Mouse (Mus musculus) c-Kit-positive CD71-positive TER-119-negative erythroid progenitor cells, embryonic 14.5 days (primary cell): ENCODE measurements around the gene Adpgk.

Experiments used
- DNase-seq: peaks from one replicate; pipeline ENCODE4 v3.0.0-alpha.2; 2013; ENCODE audit warnings: low read depth

Adpgk gene

DNA sequence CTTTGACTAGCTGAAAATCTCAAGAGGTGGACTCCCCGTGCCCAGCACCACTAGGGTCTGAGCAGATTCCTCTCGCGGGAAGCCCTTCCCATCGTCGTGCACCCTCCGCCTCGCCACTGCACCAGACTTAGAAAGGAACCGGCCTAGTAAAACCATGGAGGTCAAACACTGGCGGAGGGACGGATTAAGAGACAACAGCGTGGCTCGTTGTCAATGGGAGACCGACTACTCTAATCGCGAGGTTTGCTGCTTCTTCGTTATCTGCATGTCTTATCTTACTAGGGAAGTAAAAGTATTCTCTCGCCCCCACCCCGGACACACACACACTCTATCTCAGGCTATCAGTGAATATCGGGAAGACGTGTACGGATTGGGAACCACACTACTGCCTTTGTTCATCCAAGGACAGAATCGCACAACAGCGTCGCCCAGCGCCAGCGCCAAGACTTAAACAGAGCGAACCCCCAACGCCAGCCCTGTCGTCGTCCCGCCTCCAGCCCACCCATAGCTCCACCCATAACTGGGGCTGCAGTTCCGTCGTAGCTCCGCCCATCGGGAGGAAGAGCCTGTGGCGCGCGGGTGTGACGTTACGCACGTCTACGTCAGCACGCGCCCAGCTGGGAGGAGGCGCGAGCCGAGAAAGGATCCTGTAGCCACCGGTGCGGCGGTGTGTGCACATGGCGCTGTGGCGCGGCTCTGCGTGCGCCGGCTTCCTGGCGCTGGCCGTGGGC, at the start of gene Adpgk:
Gene Adpgk, plus strand, starts transcription at position 602 of the 731 bp plus-strand sequence.
- DNase-seq = peak; percentile 97

DNA sequence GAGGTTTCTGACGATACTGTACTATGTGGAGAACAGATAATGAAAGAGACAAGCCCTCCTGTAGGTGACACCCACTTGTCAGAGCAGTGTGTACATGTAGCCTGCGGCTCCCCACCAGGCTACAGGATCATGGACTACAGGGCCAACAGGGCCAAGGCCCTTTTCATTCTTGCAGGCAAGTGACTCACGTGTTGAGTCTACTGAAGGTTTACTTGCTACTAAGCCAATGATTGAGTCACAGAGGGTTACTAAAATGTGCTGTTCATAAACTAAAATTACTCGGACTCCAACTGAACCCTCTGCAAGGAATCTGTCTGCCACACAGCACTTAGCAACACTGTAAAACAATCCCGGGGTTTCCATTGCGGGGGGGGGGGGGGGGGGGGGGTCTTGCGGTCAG, 46.2 kb upstream of the Adpgk start:
- DNase-seq = no peak

DNA sequence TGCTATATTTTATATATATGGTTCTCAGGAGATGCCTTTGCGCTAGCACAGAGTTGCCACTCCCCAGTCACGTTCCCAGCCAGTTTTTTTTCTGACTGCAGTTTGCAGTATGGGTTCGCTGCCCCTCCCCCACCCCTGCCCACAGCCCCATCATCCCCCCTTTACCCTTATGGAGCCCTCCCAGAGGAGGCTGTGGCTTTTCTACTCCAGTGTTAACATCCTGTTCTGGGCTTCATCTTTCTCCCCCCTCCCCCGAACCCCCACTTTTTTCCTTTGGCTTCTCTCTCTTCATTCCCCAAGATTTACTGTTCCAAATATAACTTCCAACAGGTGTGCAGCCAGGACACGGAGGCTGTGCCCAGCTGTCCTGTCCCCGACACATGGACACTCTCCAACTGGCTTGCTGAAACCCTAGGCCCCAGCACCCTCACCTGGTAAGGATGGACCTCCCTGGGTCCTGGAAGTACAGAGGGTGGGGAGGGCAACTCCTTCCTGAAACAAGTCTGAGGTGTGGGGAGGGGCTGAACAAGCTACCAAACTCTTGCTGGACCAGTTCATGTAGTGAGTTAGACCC, 44.8 kb upstream of the Adpgk start:
- no peak for DNase-seq

DNA sequence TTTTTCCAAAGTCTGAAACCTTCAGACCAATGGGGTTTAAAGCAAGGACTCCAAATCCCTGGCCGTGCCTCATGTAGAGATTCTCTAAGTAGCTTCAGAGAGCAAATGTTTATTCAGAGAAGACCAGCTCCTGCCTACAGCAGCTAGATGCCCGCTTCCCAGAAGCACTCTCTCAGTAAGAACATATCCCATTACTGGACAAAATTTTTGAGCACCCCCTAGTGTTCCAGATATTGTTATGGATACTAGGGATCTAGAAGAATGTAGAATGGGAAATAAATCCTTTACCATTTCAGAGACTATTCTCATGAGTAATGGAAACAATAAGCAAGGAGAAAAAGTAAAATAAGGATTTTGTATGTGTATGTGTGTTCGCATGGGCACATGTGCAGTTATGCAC, 42.0 kb upstream of the Adpgk start:
- no peak for DNase-seq

DNA sequence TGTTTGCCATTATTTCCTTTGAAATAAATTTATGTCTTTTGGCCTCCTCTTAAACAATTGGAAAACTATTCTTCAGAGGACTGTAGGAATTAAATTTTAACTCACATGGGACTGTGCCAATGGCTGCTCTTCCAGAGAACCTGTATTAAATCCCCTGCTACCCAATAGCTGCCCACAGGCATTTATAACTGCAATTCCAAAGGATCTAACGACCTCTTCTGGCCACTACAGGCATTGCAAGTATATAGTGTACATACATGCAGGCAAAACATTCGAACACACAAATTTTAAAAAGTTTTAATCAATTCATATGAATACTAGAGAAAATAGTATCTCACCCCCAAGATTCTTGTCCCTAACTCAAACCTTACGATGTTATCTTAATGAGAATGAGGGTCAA, 41.1 kb upstream of the Adpgk start:
- DNase-seq = no peak

DNA sequence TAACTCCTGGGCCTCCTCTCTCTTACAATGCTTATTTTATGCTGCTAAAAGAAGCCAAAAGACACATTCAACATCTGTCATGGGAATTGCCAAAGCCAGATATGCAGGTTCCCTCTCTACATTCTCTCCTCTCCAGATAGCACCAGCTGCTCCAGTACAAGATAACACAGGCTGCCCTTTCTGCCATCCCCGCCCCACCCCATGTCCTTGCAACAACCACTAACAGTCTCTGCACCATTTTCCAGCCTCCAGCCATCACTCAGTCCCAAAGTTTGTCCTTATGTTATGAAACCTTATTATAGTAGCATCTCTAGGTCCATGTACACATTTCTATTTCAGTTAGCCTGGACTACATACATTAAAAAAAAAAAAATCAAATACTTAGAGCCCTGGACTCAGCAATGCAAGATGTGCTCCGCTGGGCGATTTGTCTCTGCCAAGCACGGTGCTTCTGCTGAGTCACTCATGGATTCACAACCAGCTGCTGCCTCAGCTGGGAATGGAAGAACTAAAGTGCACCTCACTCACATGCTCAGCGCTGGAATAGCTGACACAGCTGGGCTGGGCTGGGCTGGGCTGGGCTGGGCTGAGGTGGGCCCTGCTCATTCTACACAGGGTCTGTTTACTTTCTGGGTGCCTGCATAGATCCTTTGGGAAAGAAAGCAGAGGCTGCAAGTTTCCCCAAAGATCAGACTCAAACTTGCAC, 36.5 kb upstream of the Adpgk start:
- DNase-seq = no peak

DNA sequence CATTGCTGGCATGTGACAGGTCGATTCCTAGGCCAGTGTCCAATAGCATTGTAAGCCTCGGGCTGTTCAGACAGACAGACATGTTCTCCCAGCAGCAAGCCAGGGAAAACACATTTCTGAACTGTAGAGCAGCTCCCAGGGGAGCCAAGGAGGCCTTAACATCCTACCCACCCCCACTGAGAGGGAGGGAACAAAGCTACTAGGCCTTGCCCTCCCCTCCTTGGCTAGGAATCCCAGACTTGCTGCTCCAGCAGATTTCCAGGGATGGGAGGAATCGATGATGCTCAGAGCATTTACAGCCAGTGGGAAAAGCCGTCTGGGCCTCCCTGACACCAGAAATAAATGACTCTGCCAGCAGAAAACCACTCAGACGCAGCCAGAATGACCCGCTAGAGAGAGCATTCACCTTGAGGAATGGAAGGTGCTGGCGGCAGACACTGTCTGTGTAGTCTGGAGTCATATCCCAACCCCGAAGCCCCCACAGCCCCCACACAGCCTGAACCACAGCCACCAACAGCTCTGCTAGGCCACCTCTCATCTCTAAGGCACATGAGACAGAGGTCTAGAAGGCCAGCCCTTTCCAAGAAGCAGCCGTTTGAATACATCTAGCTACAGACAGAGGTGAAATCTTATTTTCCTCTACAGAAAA, 31.4 kb upstream of the Adpgk start:
- no peak for DNase-seq

DNA sequence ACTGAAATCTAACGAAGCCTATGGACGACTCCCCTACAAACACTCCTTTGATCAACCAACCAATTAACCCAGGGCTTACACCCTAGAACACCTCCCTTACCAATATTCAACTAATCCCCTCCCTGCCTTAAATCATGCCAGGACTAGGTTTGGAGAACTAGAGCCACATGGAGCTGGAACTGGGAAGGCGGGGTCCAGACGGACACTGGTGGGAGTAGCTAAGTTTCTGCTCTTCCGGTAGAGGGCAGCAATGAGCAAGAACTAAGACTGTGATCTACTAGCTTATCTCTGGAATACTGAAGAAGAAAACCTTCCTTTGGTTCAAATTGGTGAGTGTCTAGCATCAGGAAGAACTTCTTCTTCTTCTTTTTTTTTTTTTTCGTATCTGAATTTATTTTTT, 25.0 kb upstream of the Adpgk start:
- DNase-seq = no peak

DNA sequence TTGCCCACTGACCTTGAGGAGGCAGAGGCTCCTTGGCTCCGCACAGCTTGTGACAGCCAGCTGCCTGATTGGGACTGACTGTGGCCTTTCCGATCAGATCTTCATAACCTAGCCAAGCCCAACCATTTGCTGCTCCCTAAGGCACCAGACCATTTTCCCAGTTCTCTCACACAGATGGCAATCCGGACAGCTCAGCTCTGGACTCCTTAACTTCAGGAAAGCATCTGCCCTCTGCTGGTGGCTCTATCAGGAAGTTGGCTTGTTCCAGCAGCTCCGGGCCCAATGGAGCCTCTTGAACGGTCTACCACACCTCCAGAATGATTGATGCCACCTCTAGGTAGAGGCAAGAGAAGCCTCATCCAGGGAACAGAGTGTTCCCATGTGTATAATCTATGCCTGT, 21.6 kb upstream of the Adpgk start:
- DNase-seq = no peak

DNA sequence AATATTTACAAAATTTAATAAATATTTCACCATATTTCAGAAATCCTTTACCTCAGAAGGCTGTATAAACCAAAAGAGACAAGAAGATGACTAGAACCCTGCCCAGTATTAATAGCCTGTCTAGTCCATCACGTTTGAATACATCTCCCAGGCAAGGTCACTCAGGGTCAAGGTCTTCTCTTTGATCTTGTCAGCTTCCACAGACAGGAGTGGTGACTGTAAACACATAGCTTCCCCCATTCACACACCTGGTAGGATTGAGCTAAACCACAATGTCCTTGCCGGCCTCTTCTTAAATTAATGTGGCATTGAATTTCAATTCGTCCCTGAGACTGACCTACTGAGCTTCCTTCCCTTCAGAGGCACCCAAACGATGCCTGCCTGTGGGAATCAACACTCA, 20.3 kb upstream of the Adpgk start:
- no peak for DNase-seq

DNA sequence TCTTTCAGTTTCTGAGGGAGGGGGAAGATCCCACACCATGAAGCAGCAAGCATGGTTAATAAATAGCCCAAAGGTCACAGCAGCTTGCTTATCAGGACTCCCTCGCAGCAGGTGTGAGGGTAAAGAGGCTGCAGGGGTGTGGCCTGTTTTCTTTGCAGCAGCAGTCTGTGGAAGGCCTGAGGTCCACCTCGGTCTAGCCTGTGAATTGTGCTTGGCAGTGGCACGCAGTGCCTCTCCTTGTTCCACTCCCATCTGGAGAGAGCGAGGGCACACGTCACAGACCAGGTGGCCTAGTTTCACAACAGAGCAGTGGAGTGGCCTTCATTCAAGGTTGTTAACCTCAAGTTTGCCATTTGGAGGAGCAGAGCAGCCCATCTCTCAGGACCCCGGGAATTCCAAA, 19.6 kb upstream of the Adpgk start:
- no peak for DNase-seq

DNA sequence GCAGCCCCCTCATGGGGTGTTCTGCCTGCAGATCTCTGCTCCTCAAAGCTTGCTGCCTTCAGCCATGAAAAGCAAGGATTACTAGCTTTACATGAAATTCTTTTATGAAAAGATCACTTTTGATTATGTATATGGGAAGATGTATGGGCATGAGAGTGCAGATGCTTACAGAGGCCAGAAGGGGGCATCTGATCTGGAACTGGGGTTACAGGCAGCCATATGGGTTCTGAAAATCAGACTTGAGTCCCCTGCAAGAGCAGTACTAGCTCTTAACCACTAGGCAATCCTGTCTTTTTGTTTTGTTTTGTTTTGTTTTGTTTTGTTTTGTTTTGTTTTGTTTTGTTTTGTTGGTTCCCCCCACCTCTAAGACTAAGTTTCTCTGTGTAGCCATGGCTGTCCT, 18.2 kb upstream of the Adpgk start:
- no peak for DNase-seq

DNA sequence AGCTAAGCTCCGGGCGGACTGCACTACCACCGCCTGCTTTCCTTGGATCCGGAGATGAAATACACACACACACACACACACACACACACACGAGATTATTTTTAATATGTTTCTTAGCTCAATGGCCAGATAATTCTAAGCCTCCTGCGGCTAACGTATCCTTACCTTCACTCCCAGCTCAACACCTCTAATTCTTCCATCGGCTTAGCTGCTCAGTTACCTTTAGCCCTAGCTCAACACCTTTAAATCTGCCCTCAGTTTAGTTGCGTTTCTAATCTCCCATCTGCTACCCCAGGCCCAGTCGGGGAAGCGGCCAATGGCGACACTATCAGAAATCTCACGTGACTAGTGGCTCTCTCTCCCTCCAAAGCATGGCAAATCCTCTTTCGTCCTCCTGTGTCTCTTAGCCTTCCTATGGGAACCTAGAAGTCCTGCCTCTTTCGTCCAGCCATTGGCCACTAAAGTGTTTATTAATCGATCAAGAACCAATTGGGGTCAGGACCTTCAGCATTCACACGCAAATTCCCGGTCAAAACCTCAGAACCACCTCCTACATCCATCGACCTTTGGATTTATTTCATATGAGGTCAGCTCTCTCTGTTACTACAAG, 16.4 kb upstream of the Adpgk start:
- DNase-seq = no peak

DNA sequence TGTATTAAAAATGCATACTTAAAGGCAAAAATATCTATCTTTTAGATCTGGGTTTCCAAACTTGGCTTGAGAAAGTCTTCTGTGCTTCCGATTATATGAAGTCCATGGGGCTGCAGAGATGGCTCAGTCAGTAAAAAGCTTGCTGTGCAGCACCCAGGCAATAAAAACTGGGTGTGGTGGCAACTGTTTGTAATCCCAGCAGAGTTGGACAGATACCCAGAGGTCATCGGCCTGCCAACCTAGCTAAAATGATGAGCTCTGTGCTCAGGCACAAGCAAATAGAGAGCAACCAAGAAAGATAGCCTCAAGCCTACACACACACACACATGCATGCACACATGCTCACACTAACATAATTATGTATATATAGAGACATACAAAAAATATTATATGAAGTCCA, 13.2 kb upstream of the Adpgk start:
- DNase-seq = no peak

DNA sequence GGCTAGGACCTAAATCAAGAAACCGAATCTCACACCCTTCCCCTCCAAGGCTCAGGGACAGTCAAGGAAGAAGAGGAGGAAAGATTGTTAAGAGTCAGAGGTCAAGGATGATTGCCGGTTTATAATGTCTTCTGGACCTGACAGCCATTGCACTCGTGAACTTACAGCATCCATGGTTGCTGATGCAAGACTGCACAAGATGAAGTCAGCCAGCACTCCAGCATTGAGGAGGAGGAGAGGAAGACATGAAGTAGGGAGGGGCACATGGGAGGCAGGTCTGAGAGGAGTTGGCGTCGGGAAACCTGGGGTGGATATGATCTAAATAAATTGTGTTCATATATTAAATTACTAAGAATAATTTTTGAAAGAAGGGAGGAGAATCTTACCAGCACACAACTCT, 12.7 kb upstream of the Adpgk start:
- no peak for DNase-seq

DNA sequence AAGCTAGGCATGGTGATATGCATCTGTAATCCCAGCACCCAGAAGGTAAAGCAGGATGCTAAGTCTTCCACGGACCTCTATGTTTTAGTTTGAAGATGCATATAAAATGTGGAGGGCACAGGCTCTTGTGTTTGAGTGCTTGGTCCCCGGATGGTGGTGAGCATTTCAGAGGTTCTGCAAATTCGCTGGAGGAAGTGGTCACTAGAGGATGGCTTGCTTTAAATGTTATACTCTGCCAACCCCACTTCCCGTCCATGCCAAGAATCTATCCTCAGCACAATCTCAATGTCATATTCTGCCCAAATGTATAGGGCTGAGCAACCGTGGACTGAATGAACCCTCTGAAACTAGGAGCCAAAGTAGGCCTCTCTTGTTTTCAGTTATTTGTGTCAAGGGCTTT, 10.5 kb upstream of the Adpgk start:
- DNase-seq = no peak

DNA sequence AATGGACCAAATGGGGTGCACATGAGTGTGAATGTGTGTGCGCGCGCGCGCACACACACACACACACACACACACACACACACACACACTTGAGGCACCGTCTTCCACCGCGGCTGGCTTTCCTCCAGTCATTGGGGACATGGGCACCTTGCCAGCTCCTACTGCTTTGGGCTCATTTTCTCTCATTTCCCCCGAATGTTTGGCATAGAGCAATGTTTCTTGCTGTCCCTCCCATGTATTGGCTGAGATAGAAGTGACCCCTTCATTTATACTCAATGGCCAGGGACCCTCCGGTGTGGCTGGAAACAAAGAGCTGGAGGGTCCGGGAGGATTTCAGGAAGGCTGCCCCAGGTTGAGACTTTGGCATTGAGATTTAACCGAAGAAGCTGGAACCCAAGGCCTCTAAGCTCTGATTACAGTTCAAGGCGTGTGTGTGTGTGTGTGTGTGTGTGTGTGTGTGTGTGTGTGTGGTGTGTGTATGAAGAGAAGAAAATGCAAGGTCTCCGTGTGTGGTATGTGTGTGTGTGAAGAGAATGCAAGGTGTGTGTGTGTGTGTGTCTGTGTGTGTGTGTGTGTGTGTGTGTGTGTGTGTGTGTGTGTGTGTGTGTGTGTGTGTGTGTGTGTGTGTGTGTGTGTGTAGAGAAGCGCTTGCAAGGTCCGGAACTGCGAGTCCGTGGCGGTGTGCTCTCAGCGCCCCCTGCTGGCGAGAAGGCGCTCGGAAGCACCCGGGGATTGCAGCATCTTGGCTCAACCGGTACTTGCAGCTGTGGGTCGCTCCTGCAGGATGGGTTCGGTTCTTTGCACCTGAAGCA, 9.3 kb upstream of the Adpgk start:
- no peak for DNase-seq

DNA sequence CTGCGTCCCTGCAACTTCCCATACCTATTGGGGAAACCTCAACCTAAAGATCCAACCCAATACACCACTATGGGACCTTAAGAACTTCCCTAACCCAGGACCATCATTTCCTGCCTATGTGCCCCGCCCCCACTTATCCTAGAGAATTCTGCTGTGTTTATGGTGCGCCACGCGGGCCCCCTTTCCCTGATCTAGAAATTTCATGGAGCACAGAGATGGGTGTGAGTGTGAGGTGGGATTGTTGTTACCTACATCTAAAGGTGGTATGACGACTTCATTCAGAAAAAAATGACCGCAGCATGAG, 8.7 kb upstream of the Adpgk start:
- DNase-seq = no peak

DNA sequence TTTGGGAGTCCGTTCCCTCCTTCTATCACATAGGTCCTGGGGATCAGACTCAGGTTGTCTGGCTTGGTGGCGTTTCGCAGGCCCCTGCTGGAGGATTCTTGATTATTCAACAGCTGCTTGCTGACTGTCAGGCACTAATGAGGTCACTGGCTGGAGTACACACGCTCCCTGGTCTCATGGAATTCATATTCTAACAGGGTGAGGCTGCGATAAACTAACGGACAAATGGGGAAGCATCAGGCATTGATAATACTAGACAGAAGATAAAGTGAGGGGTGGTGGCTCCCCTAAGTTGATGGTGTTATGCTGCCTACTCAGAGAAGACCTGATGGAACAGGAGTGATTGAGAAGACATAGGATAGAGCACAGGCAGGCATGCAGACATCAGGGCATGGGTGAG, 5.7 kb upstream of the Adpgk start:
- no peak for DNase-seq

DNA sequence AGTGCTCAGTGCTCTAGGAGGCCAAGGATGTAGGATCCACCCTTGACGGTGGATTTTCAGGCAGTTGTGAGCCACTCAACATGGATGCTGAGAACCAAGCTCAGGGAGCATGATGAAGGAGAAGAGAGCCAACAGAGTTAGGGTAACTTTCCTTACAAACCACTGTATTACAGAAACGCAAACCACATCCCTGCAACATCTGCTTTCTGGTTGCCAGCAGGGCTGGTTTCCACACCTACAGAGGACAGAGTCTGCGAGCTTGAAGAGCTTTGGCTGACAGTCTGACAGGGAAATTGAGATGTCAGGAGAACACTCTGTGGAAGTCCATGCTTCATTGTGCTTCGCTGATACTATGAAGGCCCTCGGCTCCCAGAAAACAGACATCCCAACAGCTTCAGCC, 3.3 kb upstream of the Adpgk start:
- DNase-seq = no peak

DNA sequence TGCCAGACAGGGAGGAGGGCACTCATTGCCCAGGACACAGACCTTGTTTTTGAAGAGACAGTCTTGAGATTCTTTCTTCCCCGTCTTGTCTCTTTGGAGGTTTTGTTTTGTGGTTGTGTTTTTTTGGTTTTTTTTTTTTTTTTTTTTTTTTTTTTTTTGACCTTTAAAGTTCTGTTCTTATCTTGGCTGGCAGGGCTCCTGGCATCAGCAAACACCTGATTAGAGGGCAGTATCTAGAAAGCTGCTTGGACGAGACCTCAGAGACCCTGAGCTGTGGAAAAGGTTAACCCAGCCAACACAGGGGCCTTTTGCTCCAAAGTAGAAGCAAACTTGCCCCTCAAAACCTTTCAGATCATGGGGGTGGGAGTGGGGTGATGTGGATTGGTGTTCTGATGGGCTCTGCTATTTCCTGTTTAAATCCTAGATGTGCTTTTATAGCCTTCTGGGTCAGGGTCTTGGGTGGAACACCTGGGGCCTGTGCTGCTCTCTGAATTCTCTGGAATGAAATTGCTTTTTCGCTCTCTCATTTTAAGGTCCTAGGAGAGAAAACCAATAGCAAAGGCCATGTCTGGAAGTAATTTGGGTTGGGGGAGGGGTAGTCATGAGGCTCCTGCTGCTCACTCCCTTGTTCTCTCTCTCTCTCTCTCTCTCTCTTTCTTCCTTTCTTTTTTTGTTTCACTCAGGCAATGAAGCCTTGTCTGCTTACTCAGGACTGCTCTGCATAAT, 2.5 kb upstream of the Adpgk start:
- no peak for DNase-seq
